Mouse (Mus musculus) ES-CJ7 (cell line): ENCODE results near the gene Elf2.
"Not testable (repeated sequence)": the region's sequence is repeated elsewhere in the genome, so short reads cannot be mapped to it uniquely, and the experiment has no call there.

ENCODE experiments used
- DNase-seq: peaks from one replicate; pipeline ENCODE4 v3.0.0; 2011; ENCODE audit warnings: low read depth, low spot score

The Elf2 gene

DNA sequence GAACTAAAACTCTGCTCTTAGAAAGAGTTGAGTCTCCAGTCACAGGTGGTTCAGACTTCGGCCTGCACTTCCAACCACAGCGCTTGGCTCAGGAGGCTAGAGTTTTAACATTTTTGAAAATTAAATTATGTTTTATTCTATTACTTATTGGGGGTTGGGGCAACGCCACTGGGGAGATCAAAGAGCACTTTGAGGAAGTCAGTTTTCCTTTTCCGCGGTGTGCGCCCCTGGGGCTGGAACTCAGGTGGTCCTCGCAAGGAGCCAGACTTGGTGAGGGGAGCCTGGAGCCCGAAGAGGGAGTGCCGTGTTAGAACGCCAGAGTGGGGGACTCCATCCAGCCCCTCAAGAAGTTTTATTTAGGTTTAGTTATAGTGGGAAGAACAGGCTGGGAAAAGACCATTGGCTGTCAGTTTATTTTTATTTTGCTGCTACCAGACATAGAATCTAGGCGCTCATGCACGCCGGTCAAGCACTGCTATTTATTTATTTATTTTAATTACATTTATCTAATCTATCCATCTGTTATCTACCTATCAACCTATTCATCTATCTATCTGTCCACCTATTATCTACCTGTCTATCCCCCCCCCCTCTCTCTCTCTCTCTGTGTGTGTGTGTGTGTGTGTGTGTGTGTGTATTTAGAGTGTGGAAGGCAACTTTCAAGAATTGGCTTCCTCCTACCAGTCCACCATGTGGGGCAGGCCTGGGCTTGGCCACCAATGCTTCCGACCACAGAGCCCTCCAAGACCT lies 19.3 kb upstream of the Elf2 start:
- DNase-seq, result no peak

GRCm38 (mm10) chr3:51358660-51359557 lies 18.4 kb upstream of the Elf2 start:
- peak; percentile 85 for DNase-seq

DNA sequence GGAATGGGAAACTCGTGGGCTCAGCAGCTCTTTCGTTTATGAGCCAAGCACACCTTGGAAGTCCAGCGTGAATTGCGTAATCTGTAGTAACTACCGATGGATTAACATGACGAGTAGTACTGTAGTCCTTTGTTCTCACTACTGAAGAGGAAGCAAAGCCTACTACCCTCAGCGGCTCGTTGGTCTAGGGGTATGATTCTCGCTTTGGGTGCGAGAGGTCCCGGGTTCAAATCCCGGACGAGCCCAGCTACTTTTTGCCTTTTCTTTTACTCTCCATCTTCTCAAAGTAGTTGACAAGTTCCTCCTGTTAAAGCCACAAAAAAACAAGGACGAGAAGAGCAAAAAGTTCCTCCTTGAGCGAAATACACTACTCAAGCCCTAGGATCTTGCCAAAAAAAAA lies 17.7 kb upstream of the Elf2 start:
- peak; percentile 89 for DNase-seq

DNA sequence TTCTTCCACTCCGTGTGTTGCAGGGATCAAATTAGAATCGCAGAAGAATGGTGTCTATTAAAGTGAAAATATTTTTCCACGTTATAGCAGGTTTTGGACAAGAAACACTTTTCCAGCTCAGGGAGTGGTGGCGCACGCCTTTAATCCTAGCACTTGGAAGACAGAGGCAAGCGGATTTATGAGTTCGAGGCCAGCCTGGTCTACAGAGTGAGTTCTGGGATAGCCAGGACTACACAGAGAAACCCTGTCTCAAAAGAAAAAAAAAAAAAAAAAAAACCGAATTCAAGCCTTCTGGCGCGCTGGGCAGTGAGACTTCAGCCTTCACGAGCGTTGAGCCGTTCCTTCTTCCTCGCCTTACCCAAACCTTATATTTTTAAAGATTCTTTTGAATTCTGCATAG lies 17.2 kb upstream of the Elf2 start:
- peak; percentile 40 for DNase-seq

DNA sequence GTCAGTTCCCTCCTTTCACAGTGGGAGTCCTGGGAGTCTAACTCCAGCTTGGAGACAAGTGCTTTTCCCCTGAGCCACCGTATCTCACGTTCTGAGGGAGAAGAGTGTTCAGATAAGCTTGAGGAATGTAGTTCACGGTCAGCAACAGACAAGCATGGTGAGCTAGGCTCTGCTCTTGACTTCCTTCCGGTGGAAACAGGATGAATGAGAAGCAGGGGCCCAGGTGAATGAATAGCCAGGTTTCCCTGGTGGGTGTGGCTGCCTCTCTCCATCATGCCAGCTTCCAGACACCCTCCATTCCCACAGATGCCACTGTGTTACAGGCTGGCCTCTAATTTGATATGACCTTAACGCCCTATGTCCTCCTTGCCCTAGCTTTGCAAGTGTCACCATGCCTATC lies 16.6 kb upstream of the Elf2 start:
- no peak for DNase-seq

GRCm38 (mm10) chr3:51354956-51355355 lies 14.5 kb upstream of the Elf2 start:
- not testable (repeated sequence) for DNase-seq

DNA sequence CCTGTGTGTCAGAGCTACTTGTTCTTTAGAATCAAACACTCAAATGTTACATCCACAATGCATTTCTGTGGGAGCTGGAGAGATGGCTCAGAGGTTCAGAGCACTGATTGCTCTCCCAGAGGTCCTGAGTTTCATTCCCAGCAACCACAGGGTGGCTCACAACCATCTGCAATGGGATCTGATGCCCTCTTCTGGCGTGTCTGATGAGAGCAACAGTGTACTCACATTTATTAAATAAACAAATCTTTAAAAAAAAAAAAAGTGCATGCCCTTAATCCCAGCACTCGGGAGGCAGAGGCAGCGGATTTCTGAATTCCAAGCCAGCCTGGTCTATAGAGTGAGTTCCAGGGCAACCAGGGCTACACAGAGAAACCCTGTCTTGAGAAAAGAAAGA lies 13.6 kb upstream of the Elf2 start:
- peak; percentile 66 for DNase-seq

- DNase-seq, result peak; percentile 72
These were observed 13.0 kb upstream of the Elf2 start for GRCm38 (mm10) chr3:51353325-51354033.

- DNase-seq, result peak; percentile 68
These were observed 10.3 kb upstream of the Elf2 start for GRCm38 (mm10) chr3:51350806-51351205.

DNA sequence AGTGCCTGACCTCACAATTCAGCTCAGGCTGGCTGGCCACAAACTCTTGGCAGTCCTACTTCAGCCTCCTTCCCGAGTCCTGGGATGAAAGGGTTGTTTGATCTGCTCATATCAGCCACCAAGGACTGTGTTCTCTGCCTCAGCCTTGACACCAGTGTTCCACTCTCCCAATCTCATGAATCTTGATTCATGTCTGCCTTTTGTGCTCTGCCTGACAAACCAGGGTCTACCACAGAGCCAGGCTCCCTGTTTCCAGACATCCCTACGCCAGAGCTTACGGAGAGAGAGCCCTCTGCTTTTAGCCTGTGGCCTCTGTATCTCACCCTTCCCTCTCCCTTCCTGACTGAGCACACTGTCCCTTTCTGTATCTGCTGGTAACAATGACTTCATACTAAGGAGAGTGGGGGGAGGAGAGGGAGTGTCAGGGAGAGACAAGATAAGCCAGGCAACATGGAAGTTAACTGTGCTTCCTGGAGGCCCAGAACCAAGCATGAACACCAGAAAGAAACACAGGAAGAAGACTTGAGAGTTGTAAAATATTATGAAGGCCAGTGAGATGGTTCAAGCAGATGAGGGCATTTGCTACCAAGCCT lies 8.3 kb upstream of the Elf2 start:
- no peak for DNase-seq

DNA sequence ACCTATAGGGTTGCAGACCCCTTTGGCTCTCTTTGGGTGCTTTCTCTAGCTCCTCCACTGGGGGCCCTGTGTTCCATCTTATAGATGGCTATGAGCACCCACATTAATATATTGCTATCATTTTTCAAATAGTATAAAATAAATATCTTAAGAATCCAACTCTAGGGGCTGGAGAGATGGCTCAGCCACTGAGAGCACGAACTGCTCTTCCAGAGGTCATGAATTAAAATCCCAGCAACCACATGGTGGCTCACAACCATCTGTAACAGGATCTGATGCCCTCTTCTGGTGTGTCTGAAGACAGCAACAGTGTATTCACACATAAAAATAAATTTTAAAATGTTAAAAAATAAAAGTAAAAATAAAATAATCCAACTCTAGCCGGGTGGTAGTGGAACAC lies 4.6 kb upstream of the Elf2 start:
- DNase-seq, result not testable (repeated sequence)

GRCm38 (mm10) chr3:51344182-51344581 lies 3.7 kb upstream of the Elf2 start:
- DNase-seq, result not testable (repeated sequence)

DNA sequence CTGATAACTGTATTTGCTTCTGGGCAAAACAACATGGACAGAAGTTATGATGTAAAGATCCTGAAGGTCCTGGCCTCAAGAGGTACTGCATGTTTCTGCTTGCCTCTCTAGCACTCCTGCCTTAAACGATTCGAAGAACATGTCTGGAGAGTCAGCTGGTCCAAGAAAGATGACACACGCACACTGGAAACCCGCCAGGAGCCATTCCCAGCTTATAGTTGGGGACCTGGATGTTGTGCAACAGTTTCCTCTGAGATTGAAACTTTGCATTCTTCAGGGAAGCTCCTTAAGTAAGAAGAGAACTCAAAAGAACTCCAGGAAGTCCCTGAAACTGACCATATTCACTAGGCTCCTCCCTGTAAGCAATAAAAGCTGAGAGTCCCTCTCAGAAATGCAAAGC lies 2.8 kb upstream of the Elf2 start:
- no peak for DNase-seq

GRCm38 (mm10) chr3:51342152-51342551 lies 1.7 kb upstream of the Elf2 start:
- DNase-seq, result no peak

GRCm38 (mm10) chr3:51341268-51342081 lies 1.0 kb upstream of the Elf2 start:
- DNase-seq, result peak; percentile 74

GRCm38 (mm10) chr3:51339734-51340551 lies 520 bp downstream of the Elf2 start:
- no peak for DNase-seq

GRCm38 (mm10) chr3:51339378-51339733 lies 1.1 kb downstream of the Elf2 start:
- DNase-seq, result no peak

GRCm38 (mm10) chr3:51335378-51335777 lies 5.1 kb downstream of the Elf2 start:
- no peak for DNase-seq

DNA sequence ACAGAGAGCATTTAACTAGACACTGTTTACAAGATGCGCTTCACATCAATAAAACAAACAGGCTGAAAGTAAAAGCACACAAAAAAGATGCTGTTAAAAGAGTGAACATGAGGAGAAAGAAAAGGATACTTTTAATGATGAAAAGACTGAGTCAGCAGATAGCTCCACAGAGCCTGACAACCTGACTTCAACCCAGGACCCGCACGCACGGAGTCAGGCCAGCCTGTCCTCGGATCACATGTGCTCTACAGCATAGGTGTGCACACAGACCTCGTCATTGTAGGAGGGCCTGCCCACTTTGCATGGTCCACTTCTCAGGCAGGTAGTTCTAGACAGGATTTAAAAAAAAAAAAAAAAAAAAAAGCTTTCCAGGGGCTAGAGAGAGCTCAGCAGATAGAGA lies 6.5 kb downstream of the Elf2 start:
- no peak for DNase-seq

GRCm38 (mm10) chr3:51333234-51333889 lies 7.1 kb downstream of the Elf2 start:
- no peak for DNase-seq
